Mouse (Mus musculus): Measurements from ENCODE around the gene Akap2.

Akap2 gene

DNA sequence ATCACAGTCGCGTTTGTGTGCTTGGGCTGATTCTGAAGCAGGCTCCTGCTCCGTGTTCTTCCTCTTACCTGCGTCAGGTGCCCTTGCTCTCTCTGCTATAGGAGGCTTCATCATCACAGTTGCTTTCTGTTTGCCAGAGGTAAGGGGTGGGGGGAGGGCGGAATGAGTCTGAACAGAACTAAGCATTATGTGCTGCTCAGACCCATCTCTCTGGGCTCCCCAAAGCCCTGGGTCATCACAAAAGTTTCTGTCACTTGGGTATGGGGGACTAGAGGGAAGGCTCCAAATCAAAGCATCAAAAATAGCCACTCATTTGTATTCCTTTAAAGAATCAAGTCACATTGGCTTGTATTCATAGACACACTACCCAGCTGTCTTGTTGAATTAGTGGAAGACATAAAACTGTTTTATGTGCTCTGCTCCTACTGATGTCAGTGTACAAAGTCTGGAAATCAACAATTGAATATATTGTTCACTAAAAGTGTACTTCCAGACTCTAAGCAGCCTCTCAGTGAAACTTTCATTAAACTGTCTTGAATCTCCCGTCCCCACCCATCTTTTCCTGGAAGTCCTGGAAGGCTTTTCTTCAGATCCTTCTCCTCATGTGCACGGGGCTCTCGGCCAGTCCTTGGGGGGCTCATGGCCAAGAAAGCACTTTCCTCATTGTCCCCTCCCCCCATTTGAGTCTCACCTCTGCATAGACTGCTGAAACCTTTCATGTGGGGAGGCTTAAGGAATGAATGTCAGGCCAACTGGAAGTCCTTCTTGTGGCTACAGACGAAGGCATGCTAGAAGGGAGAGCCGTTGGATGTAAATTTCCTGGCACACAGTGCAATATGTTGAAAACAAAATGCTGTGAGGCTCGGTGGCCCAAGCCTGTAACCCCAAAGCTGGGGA is 13.6 kb upstream of the Akap2 start:
- no peak for DNase-seq

DNA sequence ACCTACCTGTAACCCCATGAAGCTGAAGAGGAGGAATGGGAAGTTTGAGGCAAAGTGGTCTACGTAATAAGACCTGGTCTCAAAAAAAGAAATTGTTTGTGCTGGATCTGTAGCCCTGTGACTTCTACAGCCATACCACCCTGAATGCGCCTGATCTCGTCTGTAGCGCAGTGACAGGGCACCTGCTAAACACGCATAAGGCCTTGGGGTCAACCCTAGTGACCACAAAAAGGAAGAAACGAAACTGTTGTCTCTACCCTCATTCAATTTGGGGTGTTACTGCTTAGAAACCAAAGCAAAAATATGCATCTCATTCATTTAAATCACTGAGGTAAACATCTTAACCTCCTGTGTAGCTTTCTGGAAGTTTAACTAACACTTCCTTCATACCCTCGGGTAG is 12.9 kb upstream of the Akap2 start:
- DNase-seq, result no peak

DNA sequence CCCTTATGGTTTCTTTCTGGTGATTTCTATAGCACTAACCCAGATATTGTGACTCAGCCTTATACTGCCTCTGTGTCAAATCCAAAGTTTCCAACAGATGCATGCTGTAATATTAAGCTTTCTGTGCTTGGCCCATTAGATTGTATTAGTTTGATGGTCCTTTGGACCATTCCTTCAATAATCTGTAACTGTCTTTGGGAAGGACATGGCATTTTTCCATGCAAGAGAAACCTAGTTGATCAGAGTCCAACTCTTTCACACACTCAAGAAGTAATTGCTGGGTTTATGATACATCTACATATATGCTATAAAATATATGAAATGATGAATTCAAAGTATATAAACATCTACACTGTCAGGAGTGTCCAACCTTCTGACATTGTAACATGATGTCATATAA is 1.6 kb upstream of the Akap2 start:
- no peak for DNase-seq

DNA sequence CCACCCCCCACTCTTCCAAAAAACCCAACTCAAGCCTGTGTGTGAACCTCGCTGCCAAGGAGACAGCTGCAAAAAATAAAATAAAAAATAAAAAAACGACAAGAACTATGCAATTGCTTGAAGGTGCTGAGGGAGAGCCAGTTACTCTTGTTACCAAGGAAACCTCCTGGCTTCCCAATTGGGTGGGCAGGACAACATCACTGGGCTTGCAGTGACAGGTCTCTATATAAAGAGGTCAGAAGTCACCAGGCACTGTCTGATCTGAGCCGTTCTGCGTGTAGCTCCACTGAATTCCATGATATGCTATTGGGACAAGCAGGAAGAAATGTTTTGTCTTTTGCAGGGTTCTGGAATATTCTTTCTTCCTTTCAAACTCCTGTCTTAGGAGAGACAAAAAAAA is 722 bp upstream of the Akap2 start:
- DNase-seq, result no peak

DNA sequence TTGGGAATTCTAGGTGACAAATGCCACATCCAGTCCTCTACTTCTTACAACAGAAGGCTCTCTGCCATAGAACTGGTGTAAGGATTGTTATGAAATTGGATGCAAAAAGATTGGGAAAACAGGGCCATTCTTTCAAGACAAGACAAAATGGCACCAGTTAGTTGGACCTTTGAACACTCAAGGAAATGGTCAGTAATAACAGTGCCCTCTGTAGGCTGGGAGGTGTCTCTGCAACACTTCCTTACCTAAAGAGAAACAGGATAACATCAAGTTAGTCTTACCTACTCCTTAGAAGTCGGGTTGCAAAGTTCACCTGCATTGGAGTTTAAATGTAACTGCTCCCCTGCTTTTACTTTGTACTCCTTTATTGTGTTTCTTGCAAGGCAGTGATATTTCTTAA is 1.9 kb downstream of the Akap2 start:
- no peak for DNase-seq

DNA sequence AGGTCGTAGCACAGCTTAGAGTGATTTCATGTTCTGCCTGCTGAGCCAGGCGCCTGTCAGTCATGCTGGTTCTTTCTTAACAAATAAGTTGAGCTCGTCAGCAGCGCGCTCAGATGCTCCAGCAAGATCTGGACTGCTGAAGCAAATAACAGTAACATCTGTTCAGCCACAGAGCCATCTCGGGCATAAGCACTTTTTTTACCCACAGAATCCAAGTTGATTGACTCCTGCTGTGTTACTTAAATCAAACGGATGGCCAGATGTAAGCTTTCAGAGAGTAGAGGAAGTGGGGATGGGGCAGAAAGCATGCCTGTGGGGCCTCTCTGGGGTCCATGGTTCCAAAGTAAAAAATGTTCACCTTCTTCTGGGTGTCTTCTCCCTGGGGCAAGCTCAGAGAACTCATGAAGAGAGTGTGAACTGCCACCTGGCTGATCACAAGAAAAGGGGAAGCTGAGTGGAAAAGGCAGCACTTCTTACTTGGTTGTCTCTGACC is 3.5 kb downstream of the Akap2 start:
- no peak for DNase-seq

DNA sequence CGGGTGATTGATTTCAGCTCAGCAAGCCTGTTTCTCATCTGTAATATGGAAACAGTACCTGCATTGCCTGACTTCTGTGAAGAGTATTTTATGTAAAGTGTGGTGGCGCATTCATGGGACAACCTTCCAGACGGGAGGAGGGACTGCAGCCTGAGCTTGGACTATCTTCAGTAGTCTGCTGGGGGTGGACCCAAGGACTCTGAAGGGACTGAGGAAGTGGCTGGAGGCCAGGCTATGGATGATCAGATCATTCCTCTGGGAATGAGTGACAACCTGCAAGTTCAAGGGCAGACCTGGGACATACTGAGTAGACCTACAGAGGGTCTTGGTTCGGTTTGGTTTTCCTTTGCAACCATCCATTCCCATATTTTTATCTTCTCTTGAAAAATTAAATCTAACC is 4.8 kb downstream of the Akap2 start:
- DNase-seq, result no peak

DNA sequence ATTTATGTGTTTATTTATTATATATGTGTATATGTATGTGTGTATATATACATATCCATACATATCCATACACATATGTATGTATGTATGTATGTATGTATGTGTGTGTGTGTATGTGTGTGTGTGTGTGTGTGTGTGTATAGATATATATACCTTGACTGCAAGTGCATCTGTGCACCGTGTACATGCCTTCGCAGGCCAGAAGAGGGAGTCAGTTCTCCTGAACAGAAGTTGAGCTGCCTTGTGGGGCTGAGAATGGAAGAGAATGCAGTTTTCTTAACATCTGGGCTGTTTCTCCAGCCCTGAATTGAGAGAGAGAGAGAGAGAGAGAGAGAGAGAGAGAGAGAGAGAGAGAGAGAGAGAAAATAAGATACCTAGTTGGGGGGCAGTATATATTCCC is 6.2 kb downstream of the Akap2 start:
- DNase-seq, result no peak

DNA sequence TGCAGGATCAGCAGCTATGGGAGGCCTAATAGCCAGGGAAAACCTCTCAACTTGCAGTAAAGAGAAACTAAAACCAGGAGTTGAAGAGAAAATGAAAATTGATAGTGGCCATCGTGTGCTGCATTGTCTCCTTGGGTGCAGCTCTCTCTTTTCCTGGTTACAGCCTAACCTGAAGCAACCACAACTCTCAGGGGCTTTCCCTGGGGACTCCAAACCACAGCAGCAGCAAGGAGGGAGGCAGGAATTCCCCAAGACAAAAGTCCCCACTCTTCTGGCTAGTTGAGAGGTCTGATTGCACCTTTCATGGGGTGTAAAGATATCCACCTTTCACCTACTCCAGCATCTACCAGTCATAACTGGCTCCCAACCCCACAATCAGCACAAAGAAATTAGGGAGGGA is 8.1 kb downstream of the Akap2 start:
- DNase-seq, result no peak

DNA sequence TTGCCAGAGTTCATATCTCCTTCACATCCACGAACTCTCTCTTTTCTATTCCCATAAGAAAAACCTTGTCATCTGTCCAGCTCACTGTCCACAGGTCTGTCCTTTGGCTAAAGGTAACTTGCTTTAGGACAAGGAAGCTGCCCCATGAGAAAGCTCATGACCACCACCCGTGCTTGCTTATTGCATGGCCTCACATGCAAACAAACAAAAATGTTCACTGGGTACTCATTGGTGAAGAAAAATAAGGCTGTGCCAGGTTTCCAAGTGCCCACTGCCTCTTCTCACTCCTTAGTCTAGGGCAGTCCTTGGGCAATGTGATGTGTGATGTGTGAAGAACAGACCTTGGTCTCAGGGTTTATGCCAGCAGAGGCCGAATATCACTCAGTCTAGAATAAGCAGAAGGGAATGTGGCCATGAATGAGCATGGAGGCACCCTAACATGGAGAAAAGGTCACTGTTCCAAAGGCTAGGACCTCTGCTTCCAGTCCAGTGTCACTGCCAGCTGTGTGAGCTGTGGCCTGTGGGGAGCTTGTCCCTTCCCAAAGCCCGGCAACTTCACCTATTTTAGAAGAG is 11.2 kb downstream of the Akap2 start:
- DNase-seq, result no peak

DNA sequence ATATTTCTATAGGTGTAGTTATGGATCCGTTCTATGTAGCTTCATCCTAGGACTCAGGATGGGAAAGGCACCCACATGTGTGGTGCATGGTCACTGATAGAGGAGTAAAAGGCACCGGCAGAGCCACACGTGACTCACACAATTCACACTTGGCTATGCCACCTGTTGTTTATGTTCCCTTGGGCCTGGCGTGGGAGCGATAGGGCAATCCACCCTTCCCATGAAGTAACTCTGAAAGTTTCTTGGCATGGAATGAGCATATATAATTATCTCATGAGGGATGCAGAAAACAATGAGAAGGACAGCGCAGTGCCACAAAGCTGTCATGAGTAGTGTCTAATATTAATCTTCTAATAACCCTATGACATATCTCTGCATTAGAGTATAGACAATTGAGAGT is 12.6 kb downstream of the Akap2 start:
- no peak for DNase-seq

DNA sequence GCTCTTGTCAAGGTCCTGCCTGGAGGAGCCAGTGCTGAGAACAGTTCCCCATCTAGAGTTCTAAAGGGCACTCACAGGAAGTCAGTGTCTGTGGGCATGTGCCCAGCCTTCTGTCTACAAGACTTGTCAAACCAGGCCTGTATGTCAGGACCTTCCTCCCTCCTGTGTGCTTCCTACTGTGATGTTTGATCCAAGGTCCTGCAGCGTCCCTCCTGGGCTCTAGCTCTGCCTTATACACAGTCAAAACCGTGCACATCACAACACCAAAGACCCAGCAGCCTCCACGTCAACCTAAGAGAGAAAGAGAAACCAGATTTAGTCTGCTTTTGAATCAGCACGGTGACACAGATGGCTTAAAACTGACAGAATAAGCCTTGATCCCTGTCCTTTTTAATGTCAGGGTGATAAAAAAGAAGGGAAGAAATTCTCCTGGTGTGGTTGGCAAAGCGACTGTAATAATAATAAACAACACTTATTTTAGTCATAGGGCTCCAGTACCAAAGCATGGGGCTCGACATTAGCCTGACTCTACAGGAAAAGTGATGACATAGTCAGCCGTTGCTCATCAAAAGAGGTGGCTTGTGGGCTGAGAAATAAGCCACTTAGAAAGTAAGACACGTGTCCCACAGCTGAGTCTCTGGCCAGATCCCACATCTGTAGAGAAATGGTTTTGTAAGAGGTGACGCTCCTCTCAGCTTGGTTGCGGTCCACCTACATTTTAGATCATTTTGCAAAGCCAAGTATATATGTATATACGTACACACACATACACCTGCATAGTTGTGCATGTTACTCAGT is 13.5 kb downstream of the Akap2 start:
- no peak for DNase-seq

DNA sequence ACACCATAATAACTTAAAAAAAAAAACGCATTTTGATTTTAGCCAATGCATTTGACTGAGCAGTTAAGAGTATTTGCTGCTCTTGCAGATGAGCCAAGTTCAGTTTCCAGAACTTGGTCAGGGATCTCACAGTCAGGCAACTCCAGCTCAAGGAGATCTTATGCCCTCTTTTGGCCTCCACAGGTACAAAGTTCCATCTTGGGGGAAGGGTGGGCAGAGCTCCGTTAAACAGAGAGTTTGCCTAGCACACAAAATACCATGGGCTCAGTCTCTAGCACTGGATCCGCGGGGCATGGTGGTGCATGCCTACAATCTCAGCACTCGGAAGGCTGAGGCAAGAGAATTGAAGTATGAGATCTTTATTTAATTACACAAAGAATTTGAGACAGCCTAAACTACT is 14.9 kb downstream of the Akap2 start:
- DNase-seq, result no peak

DNA sequence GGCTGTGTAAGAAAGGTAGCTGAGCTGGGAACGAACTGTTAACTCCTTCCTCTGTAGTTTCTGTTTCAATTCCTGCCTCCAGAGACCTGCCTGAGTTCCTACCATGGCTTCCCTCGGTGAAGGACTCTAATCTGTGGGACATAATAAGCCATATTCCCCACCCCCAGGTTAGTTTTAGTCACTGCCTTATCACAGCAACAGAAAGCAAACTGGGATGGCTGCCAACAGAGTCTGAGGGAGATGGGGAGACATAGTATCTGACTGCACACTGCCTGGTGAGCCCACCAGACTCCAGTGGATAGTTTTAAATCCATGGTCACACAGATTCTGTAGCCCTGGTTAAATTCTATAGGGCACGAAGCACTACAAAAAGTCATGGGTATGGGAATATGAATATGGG is 16.0 kb downstream of the Akap2 start:
- no peak for DNase-seq

DNA sequence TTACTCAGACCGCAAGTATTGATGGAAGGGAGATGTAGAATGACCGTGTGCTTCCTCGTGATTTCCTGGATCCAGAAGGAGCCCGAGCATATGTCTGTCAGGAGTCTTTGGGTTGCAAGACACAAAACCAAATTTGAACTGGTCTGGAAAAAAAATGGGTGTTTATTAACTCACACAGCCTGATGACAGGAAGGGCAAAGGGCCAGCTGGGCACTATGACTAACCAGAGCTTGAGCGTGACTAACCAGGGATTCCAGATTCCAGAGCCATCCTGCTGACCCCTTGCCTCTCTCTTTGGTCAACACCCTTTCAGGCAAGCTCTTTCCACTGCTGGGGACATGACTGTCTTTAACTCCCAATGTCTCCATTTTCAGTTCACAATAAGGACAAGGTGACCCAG is 18.0 kb downstream of the Akap2 start:
- DNase-seq, result no peak

DNA sequence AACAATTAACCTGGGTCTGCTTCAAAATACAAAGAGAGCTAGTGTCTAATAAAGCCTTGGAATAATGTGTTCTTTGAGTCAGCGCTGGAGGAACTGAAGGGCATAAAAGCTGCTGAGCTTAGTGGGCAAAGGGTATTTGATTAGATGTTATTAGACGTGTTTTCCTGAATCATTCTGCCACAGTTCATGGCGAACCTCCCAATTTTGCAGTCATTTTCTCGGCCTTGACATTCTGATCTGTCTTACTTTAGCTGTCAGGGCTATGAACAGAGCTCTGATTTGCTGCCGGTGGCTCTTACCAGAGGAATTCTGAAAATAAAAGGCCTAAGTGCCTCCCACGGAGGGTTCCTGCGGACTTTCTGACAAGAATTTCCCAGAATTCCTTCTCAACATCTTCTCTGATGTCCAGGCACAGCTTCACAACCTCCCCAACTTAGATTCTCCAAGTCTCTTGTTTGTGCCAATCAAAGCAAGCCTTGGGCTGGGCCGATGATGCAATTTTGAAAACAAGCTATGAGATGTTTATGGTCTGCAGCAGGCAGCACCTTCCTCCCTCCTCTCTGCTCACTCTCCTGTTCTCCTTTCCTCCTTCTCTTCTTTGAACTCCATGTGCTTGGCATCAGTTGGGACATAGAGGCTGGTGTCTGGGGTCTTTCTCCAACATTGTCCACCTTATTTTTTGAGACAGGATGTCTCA is 21.5 kb downstream of the Akap2 start:
- DNase-seq, result no peak

DNA sequence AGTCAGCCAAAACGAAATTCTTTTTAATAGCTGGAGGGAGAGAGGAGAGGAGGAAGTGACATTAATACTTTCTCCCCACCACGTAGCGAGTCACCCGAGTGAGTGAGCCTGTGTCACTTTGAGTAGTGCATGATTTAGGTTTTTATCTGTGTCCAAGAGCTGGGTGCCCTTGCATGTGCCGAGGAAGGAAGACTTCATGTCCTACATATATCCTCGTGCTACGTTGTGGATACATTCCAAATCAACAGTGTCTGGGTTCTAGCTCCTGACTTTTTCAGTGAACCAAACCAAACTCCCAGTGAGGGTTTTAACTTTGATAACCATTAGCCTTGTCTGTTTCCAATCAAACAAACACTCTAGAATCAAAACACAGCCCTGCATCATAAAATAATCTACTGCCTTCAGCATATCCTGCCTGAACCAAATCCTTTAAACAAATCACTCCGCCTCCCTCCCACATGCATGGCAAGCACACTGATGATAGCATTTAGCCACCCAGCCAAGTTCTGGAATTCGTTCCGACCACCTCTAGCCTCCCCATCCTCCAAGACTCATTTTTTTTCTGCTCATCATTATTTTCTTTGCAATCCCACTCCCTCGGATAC is 26.0 kb downstream of the Akap2 start:
- no peak for DNase-seq

DNA sequence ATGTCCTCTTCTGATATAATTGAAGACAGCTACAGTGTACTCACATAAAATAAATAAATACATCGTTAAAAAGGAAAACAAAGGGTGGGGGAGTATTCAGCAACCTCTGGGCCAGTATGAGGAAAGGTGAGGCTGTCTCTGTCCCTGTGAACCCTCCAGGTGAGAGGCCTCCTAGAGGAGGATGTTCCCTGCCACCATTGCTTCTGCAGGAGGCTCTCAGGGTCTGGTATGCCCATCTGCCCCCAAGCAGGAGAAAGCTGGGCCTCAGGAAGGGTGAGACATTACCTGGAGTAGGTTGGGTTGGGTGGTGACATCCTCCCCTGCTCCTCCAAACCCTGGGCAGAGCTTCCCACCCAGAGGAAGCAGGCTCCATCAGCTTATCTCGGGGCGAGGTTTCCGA is 33.2 kb downstream of the Akap2 start:
- no peak for DNase-seq

DNA sequence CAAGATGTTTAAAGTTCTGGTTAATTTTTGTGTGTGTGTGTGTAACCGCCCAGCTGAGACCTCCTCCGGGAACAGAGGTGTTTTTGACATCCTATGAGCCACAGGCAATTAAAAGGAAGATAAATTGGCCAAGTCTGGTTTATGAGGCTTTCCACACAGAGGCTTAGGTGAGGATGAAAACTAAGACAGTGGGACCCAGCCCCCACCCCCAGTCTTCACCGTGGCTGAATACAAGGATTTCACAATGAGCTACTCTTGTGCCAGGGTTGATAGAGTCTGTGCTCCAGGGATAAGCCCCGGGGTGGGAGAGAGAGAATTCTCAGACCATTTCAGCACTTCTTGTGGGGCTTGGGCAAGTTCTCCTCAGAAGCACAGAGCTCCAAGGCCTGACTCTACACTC is 33.6 kb downstream of the Akap2 start:
- no peak for DNase-seq

DNA sequence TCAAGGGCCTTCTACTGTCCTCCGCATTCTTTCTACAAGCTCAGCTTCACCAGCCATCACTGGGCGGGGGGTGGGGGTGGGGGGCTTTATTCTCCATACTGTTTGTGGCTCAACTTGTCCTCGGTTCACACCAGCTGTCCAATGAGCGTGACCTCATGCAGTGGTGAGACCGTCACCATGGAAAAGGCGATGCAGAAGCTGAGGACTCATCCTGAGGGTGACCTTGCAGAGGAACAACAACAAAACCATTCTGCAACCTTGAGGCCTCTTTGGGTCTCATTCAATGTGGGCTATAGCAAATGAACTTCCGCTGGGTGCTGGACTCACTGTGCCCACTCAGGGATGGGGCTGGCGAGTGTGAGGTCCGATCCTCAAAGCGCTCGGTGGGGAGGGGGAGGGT is 34.1 kb downstream of the Akap2 start:
- no peak for DNase-seq

DNA sequence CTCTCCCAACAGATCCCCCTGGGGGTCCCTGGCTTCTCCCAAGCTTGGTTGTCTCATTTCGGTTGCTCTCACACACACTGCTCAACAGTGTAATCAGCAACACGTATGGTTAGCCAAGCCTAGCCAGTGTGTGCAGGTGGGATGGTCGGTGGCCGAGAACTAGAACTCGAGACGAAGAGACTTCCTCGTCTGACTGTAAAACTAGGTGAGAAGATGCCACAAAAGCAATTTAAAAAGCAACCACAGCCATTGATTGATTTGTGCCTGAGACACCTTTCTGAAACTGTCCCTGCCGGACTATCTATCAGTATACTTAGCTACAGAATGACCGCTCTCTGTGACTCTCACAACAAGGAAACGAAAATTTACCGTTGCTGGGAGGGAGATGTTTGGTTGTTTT is 37.6 kb downstream of the Akap2 start:
- DNase-seq, result no peak

DNA sequence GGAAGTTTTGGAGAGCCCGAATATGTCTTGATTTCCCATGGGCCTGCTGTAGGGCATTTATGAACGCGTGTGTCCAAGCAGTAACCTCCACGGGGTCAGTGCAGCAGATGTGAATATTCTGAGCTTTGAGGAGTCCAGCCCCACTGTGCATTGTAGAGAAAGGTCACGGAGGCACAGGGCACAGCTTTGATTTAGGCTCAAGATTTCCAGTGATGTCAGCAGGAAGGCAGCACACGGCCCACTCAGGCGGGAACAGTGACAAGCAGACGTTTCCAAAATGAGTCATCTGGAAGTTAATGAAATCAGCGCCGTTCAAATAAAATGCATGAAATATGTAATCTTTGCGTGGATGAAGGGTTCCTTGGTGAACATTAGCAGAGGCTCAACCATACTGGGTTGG is 40.5 kb downstream of the Akap2 start:
- DNase-seq, result no peak

DNA sequence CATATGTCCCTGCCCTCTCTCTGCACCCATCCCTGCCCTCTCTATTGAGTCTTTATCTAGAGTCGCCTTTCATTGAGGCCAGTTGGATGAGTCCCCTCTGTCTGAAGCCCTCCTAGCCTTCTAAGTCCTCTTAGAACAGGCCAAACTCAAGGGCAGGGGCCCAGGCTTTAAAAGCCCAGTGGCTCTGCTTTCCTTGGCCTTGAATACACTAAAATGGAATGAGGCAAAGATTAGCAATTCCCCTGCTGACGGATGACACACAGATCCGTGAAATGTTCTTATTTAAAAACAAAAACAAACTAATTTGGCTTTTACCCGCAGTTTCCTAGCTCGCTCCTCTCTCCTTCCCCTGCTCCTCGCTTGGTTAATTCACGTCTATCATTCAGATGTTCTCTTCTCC is 45.0 kb downstream of the Akap2 start:
- no peak for DNase-seq

Data from cerebellum, postnatal 36 days (tissue).